Mouse (Mus musculus) neural tube, embryonic 10.5 days (tissue): ENCODE results near the gene Ptpn14.

Experiments
- DNase-seq: peaks from one replicate; pipeline ENCODE4 v3.0.0-alpha.2; 2017; ENCODE audit warnings: low spot score; ENCODE audit errors: extremely low spot score

Gene Ptpn14

GRCm38 (mm10) chr1:189897861-189898260 lies 169.8 kb downstream of the Ptpn14 start:
- no peak for DNase-seq

- no peak for DNase-seq
Observed at GRCm38 (mm10) chr1:189898708-189899107, 170.6 kb downstream of the Ptpn14 start.

GRCm38 (mm10) chr1:189899526-189899925 lies 171.5 kb downstream of the Ptpn14 start:
- DNase-seq = no peak

GRCm38 (mm10) chr1:189902413-189902812 lies 174.3 kb downstream of the Ptpn14 start:
- DNase-seq = no peak

- no peak for DNase-seq
Observed at GRCm38 (mm10) chr1:189903169-189903568, 175.1 kb downstream of the Ptpn14 start.

GRCm38 (mm10) chr1:189910685-189911345 lies 182.7 kb downstream of the Ptpn14 start:
- DNase-seq = no peak

GRCm38 (mm10) chr1:189913093-189913760 lies 185.2 kb downstream of the Ptpn14 start:
- DNase-seq = no peak

- DNase-seq = no peak
Observed at GRCm38 (mm10) chr1:189916422-189917125, 188.5 kb downstream of the Ptpn14 start.

GRCm38 (mm10) chr1:189917126-189917500 lies 189.0 kb downstream of the Ptpn14 start:
- DNase-seq = no peak

- no peak for DNase-seq
Observed at GRCm38 (mm10) chr1:189919756-189920155, 191.7 kb downstream of the Ptpn14 start.

GRCm38 (mm10) chr1:189920701-189921567 lies 192.9 kb downstream of the Ptpn14 start:
- DNase-seq = no peak

GRCm38 (mm10) chr1:189921568-189921817 lies 193.4 kb downstream of the Ptpn14 start:
- peak; percentile 63 for DNase-seq

GRCm38 (mm10) chr1:189921818-189922592 lies 193.9 kb downstream of the Ptpn14 start, which contains the start of gene Smyd2:
TSS of gene Smyd2 (minus strand) at chr1:189922363.
- DNase-seq = peak; percentile 76

GRCm38 (mm10) chr1:189922721-189923120 lies 194.7 kb downstream of the Ptpn14 start:
- DNase-seq = no peak

- DNase-seq = no peak
Observed at GRCm38 (mm10) chr1:189923157-189923556, 195.1 kb downstream of the Ptpn14 start.

- no peak for DNase-seq
Observed at GRCm38 (mm10) chr1:189923871-189924568, 196.0 kb downstream of the Ptpn14 start.

GRCm38 (mm10) chr1:189926279-189926678 lies 198.2 kb downstream of the Ptpn14 start:
- no peak for DNase-seq
